Mouse (Mus musculus) C2C12 (cell line): Measurements from ENCODE around the gene Gpr182. TPM values are rescaled to one million over a fixed set of nuclear protein-coding genes. Genes with fewer than 3 reads are reported as not detected.

Experiments used
- H3K27me3 ChIP-seq: one replicate; pipeline ENCODE4 v1.6.1; 2011; ENCODE audit not compliant: control insufficient read depth, insufficient read depth, insufficient read length
- H3K36me3 ChIP-seq: one replicate; pipeline ENCODE4 v1.6.1; 2011; ENCODE audit not compliant: control insufficient read depth, insufficient read depth
- H3K4me3 ChIP-seq: one replicate; pipeline ENCODE4 v1.5.1; 2011; ENCODE audit warnings: mild to moderate bottlenecking, control low read depth; ENCODE audit not compliant: poor library complexity, insufficient read depth, severe bottlenecking
- H3K79me2 ChIP-seq: one replicate; pipeline ENCODE4 v1.6.1; 2011; ENCODE audit not compliant: control insufficient read depth, insufficient read depth
- H3K79me3 ChIP-seq: one replicate; pipeline ENCODE4 v1.6.1; 2011; ENCODE audit warnings: low read depth, control low read depth
- H3ac ChIP-seq: one replicate; pipeline ENCODE3; 2011; ENCODE audit warnings: low read depth; ENCODE audit not compliant: control insufficient read depth, insufficient read length
- CEBPB ChIP-seq: IDR thresholded peaks from one replicate; pipeline ENCODE4 v1.6.1; 2011; ENCODE audit warnings: low read depth, mild to moderate bottlenecking, control low read depth, moderate library complexity
- CTCF ChIP-seq: IDR thresholded peaks from one replicate; pipeline ENCODE4 v1.5.1; 2011; ENCODE audit not compliant: control insufficient read depth, insufficient read depth, insufficient read length
- FOSL1 ChIP-seq: IDR thresholded peaks from one replicate; pipeline ENCODE4 v1.8.0; 2011; ENCODE audit warnings: mild to moderate bottlenecking, low read length; ENCODE audit not compliant: poor library complexity, insufficient read depth, severe bottlenecking
- MAX ChIP-seq: IDR thresholded peaks from one replicate; pipeline ENCODE4 v1.6.1; 2011; ENCODE audit warnings: mild to moderate bottlenecking, control low read depth
- MYOD1 ChIP-seq: IDR thresholded peaks from one replicate; pipeline ENCODE4 v1.6.1; 2011; ENCODE audit warnings: low read depth; ENCODE audit not compliant: control insufficient read depth, insufficient read length
- MYOG ChIP-seq: IDR thresholded peaks from one replicate; pipeline ENCODE4 v1.6.1; 2011; ENCODE audit not compliant: control insufficient read depth, insufficient read length; ENCODE audit errors: extremely low read depth
- USF1 ChIP-seq: IDR thresholded peaks from one replicate; pipeline ENCODE4 v1.6.1; 2011; ENCODE audit warnings: low read depth, mild to moderate bottlenecking, control low read depth, moderate library complexity
- polyA plus RNA-seq: library from polyadenylated mRNA; unstranded; fragments of >200 nt; fragmentation: generic; extraction: Trizol; gene quantifications from one replicate; pipeline ENCODE4 v1.2.1, GENCODE M21; 2012; ENCODE audit warnings: missing spikeins

The Gpr182 gene
- polyA plus RNA-seq, 1 experiment: 0.09 TPM

DNA sequence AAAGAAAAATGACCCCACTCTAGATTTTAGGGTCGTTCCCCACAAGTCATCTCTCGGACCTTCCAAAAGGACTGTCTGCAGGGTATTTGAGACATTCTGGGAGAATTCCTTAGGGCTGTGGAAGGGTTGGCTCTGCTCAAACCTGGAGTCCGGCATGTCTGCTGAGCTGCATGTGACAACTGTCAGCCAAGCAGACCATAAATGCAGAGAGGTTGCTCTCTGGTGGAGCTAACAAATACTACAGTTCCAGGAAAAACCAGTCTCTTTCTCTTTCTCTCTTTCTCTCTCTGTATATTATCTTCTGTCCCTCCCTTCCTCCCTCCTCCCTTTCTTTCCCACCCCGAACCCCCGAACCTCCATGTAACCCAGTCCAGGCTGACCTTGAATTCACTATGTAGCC is 17.1 kb downstream of the Gpr182 start:
- Histone ChIP-seq H3K27me3 (peaks cover 44% of the 10 kb centered on the region), H3ac (no peak overlapping the region), H3K36me3 (no peaks in the 10 kb centered on the region), H3K4me3 (no peak overlapping the region), H3K79me2 (no peaks in the 10 kb centered on the region), H3K79me3 (no peaks in the 10 kb centered on the region)
- no peak for TF ChIP-seq MYOD1
- TF ChIP-seq FOSL1: no peak
- no peak for TF ChIP-seq CEBPB
- TF ChIP-seq USF1: no peak
- no peak for TF ChIP-seq MAX
- TF ChIP-seq CTCF: no peak
- no peak for TF ChIP-seq MYOG

- no peak for TF ChIP-seq MYOD1
- TF ChIP-seq CTCF: no peak
- no peak for TF ChIP-seq CEBPB
- Histone ChIP-seq H3ac (no peak overlapping the region), H3K79me2 (no peaks in the 10 kb centered on the region), H3K4me3 (no peak overlapping the region), H3K27me3 (peaks cover 74% of the 10 kb centered on the region), H3K79me3 (no peaks in the 10 kb centered on the region), H3K36me3 (no peaks in the 10 kb centered on the region)
These were observed 20.1 kb downstream of the Gpr182 start for GRCm38 (mm10) chr10:127731397-127731796.

- no peaks in the 10 kb centered on the region for H3K36me3 ChIP-seq
- H3ac ChIP-seq: no peak overlapping the region
- no peaks in the 10 kb centered on the region for H3K79me3 ChIP-seq
- no peaks in the 10 kb centered on the region for H3K79me2 ChIP-seq
- H3K27me3 ChIP-seq: peaks cover 79% of the 10 kb centered on the region
- H3K4me3 ChIP-seq: no peak overlapping the region
- no peak for TF ChIP-seq FOSL1
- no peak for TF ChIP-seq MAX
- no peak for TF ChIP-seq MYOG
- no peak for TF ChIP-seq CTCF
- no peak for TF ChIP-seq USF1
- TF ChIP-seq CEBPB: no peak
- no peak for TF ChIP-seq MYOD1
These were observed 20.6 kb downstream of the Gpr182 start for GRCm38 (mm10) chr10:127730933-127731310.

DNA sequence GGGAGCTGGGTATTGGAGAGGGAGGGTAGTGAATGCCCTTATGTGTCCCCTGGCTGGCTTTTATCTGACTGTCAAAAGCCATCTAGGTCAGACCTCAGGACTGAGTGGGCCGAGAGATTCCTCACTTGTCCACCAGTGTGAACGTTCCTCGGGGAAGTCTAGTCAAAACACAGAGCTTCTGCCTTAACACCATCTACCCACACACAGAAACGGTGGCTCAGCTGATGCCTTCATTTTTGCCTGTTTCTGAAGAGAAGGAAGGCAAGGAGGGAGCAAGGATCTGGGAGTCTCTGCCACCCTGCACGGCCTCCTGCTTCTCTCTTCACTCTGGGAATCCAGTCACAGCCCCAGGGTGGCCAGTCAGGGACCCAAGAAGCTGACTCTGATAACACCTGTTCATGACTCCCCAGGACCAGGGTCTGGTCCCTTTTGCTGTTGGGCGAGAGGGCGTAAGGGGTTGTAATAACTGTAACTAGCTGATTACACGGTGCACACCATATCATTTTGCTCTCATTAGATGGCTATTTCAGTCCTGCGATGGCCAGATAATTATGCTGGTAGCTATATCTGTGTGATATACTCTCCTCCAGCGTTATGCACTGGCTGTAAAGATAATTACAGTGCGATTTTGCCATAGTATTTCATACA is 21.1 kb downstream of the Gpr182 start:
- H3K4me3 ChIP-seq: no peak overlapping the region
- H3K79me2 ChIP-seq: no peaks in the 10 kb centered on the region
- no peak for TF ChIP-seq MYOD1
- no peak for TF ChIP-seq FOSL1
- TF ChIP-seq CEBPB: no peak
- no peak for TF ChIP-seq USF1
- peaks cover 82% of the 10 kb centered on the region for H3K27me3 ChIP-seq
- H3K79me3 ChIP-seq: no peaks in the 10 kb centered on the region
- no peak overlapping the region for H3ac ChIP-seq
- H3K36me3 ChIP-seq: no peaks in the 10 kb centered on the region

DNA sequence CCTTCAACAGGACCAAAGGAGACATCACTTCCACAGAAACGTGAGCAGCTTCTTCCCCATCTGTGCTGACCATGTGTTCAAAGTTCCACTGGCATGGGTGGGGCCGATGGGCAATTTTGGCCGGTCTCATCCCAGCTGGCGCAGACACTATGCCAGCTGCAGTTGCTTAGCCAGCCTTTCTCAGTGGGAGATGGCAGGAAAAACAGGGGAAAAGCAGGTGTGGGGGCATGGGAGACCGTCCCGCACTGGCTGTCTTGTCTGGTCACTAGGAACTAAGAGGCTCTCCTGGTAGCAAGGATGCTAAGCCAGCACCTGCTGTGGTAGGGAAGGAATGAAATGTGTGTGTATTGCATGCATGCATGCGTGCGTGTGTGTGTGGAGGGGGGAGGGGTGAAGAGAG is 23.1 kb downstream of the Gpr182 start:
- Histone ChIP-seq H3K36me3 (no peaks in the 10 kb centered on the region), H3K79me3 (no peaks in the 10 kb centered on the region), H3K27me3 (peaks cover 78% of the 10 kb centered on the region), H3ac (no peak overlapping the region), H3K79me2 (no peaks in the 10 kb centered on the region), H3K4me3 (no peak overlapping the region)
- TF ChIP-seq USF1 (no peak), MYOD1 (no peak), FOSL1 (no peak), MYOG (no peak), MAX (no peak), CEBPB (no peak), CTCF (no peak)

GRCm38 (mm10) chr10:127725136-127725535 is 26.4 kb downstream of the Gpr182 start:
- Histone ChIP-seq H3K4me3 (no peak overlapping the region), H3K36me3 (no peaks in the 10 kb centered on the region), H3K79me3 (no peaks in the 10 kb centered on the region), H3K79me2 (no peaks in the 10 kb centered on the region), H3K27me3 (peaks cover 83% of the 10 kb centered on the region), H3ac (no peak overlapping the region)
- TF ChIP-seq MAX: no peak
- TF ChIP-seq FOSL1: no peak
- no peak for TF ChIP-seq CEBPB
- no peak for TF ChIP-seq MYOG
- TF ChIP-seq CTCF: no peak
- TF ChIP-seq USF1: no peak
- no peak for TF ChIP-seq MYOD1

DNA sequence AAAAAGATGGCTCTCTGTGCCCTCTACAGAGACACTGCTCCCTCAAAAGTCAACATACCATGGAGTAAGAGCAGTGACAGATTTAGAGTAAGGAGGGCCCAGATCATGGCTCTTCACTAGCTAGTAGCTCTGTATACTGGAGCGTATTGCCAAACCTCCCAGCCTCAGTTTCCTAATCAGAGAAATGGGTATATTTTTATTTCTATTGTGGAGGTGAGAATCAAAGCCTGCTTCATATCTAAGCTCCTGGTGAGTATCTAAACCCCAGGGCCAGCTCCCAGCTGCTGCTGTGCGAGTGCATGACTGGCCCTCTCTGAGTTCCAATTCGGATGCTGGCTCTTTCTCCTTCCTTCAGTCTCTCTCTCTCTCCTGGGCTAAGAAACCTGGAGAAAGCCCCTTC is 27.4 kb downstream of the Gpr182 start, which contains the start of gene Tac2:
Gene Tac2, plus strand, starts transcription at position 301 of the 400 bp plus-strand sequence.
- Histone ChIP-seq H3ac (no peak within 1 kb of the TSS), H3K4me3 (no peak within 1 kb of the TSS), H3K79me3 (no peaks in the 10 kb centered on the region), H3K36me3 (no peaks in the 10 kb centered on the region), H3K27me3 (peaks cover 74% of the 10 kb centered on the region), H3K79me2 (no peaks in the 10 kb centered on the region)
- TF ChIP-seq MYOG (no peak), FOSL1 (no peak), CEBPB (no peak), USF1 (no peak), MAX (no peak), CTCF (no peak), MYOD1 (no peak)
